Mouse (Mus musculus) kidney, adult 9 months (tissue): ENCODE data around the gene Cirbp.

Experiments
- DNase-seq: peaks from one replicate; pipeline ENCODE4 v3.0.0; 2022

Gene Cirbp

DNA sequence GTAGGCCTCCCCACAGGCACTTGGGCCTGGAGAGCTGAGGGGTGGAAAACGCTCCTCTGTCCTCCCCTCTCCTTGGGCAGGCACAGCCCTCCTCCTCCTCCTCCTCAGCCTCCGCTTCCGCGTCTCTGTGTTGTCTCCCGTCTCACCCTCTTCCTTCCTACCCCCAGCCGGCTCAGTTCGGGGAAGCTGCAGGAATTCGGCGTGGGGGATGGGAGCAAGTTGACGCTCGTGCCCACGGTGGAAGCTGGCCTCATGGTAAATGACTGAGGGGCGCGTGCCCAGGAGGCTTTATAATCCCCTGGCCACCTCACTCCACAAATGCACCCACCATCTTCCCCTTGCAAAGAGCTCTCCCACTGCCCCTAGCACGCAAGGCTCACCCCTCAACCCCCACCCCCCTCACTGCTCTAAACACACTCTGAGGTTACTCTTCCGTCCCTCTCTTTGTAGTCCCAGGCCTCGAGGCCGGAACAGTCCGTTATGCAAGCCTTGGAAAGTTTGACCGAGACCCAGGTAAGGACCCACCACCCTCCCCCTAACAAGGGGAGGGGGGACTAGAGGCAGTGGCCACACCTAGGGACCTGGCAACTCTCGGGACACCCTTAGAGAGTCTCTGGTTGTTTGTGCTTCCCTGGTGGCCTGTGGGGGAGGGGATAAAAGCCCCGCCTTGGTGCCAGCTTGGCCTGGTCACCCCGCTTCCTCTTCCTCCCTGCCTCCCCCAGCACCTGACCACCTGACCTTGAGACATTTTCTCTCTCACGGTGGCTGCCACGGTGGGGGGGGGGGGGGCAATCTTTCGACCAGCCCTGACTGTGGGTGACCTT lies 14.4 kb upstream of the Cirbp start:
- peak; percentile 92 for DNase-seq

GRCm38 (mm10) chr10:80152071-80152872 lies 13.5 kb upstream of the Cirbp start:
- DNase-seq, result peak; percentile 88

DNA sequence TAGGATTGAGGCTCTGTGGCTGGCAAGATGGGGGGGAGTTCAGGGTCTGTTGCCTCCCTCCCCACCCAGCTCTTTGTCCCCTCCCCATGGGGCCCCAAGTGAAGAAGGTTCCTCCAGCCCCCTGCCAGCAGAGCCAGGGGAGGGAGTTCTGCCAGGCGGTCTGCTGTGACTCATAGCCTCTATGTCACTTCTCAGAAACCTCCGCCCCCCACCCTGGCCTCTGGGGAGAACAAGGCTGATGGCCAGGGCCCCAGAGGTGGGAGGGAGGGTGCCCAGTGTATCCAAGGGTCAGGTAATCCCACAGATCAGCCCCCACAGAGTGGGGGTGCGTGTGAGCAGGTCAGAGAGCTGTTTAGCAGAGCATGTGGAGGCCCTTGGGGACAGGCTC lies 12.9 kb upstream of the Cirbp start:
- peak; percentile 87 for DNase-seq

- peak; percentile 76 for DNase-seq
These were observed 12.1 kb upstream of the Cirbp start for GRCm38 (mm10) chr10:80153713-80154112.

DNA sequence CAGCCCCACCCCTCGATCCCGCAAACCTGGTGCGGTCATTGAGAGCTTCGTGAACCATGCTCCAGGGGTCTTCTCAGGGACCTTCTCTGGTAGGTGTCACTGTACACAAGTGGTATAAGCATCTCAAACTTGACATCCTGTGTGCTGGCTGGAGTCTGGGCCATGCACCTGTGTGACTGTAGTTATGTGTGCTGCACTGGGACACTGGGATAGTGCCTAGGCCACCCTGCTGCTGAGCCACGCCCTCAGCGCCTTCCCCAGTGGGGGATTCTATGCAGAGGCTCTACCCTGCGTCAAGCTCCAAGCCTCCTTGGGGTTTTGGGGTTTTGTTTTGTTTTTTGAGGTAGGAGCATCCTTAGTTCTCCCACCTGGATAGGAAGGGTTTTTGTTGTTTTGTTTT lies 11.4 kb upstream of the Cirbp start:
- no peak for DNase-seq

DNA sequence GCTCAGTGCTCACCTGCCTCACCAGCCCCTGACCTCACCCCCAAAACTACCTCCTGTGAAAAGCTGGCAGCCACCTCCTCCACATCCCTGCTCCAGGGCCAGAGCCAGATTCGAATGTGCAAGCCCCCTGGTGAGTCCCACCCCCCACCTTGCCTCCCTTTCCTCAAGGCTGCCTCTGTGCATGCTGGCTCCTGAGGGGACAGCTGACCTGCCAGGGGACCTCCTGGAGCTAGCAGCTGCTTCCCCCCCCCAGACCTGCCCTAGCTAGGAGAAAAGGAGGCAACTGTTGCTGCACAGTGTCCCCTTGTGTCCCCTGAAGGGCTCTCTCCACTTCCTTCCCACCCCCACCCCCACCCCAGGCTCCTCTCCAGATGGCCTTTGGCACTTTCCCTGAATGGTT lies 10.5 kb upstream of the Cirbp start:
- DNase-seq, result no peak

GRCm38 (mm10) chr10:80156002-80156751 lies 9.6 kb upstream of the Cirbp start:
- DNase-seq, result peak; percentile 19

GRCm38 (mm10) chr10:80156752-80157053 lies 9.1 kb upstream of the Cirbp start:
- no peak for DNase-seq

DNA sequence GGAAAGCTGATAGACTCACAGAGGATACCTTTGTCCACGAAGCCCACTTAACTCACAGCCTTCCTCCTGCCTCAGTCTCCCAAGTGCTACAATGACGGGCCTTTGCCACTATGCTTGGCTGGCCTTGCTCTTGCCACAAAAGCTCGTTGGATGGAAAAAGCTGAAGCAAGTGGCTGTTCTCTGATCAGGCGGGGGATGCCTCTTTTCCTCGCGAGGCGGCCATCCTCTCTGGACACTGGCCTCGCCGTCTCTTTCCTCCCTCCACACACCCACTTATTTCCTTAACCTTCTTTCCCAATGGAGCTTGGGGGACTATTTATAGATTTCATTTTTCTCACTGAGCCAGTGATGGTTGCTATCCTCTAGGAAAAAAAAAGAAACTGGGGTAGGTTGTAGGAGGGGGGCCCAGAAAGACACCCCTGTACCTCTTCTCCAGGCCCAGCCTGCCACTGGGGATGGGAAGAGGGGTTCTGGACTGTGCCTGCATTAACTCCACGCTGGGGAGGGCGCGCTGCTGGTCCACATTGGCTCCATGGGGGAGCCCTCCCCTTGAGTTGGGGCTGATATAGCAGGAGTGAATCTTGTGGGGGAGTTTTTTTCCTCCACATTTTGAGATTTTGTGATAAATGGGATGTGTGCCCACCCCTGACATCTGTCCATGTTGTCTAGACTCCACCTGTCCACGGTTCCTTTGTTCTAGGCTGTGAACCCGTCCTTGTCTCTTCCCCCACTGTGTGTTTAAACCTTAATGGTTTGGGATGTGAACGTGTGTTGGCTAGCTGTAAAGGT lies 8.4 kb upstream of the Cirbp start:
- no peak for DNase-seq

- peak; percentile 75 for DNase-seq
These were observed 7.3 kb upstream of the Cirbp start for GRCm38 (mm10) chr10:80158307-80158986.

DNA sequence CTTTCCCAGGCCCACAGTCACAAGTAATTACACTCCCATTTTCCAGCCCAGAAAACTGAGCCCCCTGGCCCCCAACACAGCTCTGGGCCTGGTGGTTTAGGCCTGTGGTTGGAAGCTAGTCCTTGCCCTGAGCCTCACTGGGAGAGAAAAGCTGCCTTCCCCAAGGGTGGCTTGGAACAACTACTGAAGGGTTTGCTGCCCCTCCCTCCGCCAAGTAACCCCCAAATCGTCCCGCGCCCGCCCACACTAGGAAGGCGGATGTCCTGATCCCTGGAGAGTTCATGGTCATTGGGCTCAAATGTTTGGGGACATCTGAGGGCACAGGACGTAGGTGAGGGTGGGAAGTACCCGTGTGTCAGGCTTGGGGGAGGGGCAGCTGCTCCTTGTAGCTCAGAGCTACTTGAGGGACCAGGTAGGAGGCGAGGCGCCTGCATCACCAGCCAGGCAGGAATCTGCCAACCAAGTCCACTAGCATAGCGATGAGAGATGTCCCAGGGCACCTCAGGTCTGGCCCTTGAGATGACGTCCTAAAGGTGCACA lies 6.7 kb upstream of the Cirbp start:
- DNase-seq, result peak; percentile 75

DNA sequence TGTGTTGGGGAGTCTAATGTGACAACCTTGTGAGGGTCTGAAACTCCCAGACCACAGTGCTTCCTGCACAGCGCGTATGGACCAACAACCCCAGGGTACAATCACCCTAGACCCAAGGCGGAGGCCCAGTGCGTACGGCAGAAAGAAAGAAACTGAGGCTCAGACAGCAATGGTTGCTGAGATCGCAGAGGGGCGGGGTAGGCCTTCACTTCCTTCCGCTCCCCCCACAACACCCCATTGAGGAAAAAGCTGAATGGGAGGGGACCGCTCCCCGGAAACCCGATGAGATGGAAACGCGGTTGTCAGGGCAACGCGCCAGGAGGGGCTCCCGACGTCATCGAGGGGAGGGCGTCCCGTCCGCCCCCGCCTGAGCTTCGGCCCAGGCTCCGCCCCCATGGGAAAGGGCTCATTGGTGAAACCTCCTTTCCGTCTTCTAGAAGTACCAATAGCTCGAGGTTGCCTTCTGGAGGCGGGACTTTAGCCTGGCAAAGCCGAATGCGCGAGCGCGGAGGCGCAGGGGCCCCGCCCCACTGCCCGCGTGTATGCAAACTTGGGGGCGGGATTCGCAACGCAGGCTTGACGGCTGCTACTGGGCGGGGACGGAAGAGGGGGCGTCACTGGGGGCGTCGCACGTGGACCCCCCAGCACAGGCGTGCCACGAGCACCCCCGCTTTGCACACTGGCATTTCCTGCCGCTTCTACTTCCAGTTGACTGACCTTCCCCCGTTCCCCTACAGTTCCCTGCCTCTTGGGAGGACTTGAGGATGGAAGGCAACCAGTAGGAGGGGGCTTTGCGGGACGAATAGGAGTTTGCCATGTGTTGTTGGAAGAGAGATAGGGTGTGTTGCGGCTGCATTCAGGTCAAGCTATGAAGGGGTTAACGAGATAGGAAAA lies 6.0 kb upstream of the Cirbp start:
- peak; percentile 99 for DNase-seq

- DNase-seq, result peak; percentile 99
These were observed 5.1 kb upstream of the Cirbp start for GRCm38 (mm10) chr10:80160455-80161371.

DNA sequence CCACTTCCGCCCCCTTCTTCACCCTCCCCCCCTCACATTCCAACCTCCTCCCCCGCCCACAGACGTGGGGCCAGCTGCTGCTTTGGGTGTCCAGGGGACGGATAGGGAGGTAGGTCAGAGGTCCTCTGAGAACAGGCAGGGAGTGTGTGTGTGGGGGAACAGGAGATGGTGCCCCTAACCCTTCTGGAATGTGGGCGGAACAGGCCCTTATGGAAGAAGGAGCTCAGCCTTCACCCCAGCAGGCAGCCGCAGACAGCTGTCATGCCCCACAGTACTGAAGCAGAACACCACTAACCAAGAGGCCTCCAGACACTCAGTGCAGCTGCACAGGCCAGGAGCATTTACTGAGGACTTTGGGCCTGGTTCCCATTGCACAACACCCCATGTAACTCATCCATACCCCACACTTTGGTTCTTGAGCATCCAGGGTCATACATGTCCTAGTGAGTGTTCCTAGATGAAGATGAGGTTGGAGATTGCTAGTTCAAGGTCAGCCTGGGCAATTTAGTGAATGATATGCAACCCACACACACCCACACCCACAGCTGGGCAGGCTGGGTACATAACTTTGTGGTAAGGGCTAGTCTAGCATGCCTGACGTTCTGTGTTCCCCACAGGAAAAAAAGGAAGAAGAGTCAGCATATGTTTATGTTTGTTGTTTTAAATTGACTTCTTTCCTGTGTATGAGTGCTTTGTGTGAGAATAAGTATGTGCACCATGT lies 4.1 kb upstream of the Cirbp start:
- peak; percentile 66 for DNase-seq

DNA sequence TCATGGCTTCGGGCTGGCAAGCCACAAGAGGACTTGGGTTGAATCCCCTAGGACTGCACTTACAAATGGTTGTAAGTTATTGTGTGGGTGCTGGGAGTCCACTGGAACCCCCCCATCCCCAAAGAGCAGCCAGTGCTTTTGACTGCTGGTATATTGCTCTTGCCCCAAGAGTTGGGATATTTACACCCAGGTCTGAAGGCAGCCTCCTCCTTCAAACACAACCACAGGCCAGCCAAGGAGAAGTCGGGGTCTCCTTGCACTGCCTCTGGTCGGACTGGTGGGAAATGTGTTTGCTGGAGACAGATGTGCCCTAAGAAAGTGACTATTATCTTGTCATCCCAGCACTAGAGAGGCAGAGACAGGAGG lies 3.6 kb upstream of the Cirbp start:
- peak; percentile 12 for DNase-seq

DNA sequence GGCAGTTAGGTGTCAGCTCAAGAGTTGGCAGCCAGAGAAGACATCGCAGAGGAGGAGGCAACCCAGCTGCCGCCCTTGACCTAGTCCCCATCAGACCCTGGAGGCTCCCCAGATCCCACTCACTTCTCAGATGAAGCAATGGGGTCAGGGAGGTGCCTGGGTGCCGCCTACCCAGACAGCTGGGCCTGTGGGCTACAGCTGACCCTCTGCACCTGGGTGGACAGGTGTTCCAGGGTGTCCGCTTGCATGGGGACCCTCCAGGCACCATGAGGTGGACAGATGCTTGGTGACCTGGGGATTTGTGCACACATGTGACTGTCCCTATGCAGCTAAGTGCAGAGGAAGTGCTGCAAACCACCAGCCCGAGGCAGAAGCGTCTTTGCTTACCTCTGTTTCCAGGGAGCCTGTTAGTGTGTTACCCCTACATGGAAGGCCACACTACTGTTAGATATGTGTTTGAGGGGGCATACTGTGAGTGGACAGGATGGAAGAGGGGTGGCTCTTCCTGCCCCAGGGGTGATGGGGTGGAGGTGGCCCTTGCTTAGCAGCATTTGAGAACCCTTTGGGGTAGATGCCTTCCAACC lies 3.0 kb upstream of the Cirbp start:
- peak; percentile 26 for DNase-seq

DNA sequence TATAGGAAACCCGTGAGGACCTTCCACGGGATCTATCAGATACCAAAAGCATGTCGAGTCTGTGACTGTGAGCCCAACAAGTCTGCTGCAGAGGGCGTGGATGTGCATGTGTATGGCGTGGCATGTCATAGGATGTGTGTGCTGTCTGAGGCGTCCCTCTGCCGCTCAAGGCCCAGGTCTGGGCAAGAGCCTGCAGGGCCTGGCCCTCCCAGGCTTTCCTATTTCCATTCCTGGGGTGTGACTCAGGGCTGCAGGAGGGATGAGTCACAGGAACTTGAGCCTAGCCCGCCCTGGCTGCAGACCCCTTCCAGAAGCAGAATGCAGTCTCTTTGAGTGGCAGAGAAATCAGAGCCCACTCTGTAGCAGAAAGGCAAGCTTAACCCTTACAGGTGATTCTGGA lies 2.1 kb upstream of the Cirbp start:
- peak; percentile 36 for DNase-seq

DNA sequence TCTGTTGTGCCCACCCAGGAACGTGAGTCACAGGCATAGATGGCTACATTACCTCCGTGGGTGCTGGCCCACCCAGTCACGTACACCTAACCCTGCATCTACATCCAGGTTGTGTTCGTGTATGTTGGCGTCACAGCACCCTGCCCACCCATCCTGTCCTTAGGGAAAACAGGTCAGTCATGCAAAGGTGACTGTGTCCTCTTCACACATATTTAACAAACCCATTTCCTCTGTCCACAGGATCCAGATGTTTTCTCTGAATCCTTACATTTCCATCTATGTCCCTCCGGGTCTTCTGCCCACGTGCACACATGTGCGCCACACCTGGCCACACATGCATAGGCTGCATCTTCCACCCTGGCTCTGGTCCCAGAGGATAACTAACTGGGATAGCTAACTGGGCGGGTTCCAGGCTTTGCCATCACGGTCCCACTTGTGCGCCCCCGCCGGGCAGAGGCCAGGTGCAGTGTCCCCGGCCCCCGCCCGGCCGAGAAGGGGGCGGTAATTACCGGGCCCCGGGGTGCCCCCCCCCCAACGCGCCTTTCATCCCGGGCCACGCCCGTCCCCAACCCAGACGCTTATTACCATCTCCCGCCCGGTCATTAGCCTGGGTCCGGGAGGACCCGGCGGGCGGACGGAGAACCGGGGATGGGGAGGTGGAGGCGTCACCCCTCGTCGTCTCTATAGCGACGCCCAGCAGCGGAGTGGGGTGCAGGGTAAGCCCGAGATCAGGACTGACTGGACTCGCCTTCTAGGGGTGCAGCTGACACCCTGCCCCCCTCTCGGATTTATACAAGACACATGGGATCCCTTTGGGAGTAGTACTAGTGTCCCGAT lies 1.4 kb upstream of the Cirbp start:
- DNase-seq, result peak; percentile 50
